Mouse (Mus musculus): Measurements from ENCODE around the gene Itpr2. TPM values are rescaled to one million over a fixed set of nuclear protein-coding genes. Genes with fewer than 3 reads are reported as not detected.

Itpr2 gene
- total RNA-seq, 2 experiments from 2014 or later: 8.6 to 10.1 TPM

Other genes with a start within 250 kb of the Itpr2 start
- 127 and 129 TPM in 2 replicates for gene Fgfr1op2, start 75.0 kb upstream of the Itpr2 start, total RNA-seq (2014; fragmentation: Nextera tagmentation)
- gene Fgfr1op2, start 75.0 kb upstream of the Itpr2 start, total RNA-seq (2017): 205 and 208 TPM in 2 replicates
- 119 and 125 TPM in 2 replicates for gene Ints13, start 75.6 kb upstream of the Itpr2 start, total RNA-seq (2014; fragmentation: Nextera tagmentation)
- 173 and 221 TPM in 2 replicates for gene Ints13, start 75.6 kb upstream of the Itpr2 start, total RNA-seq (2017)
- gene Med21, start 140.3 kb upstream of the Itpr2 start, total RNA-seq (2014; fragmentation: Nextera tagmentation): 70.8 and 85.1 TPM in 2 replicates
- gene Med21, start 140.3 kb upstream of the Itpr2 start, total RNA-seq (2017): 83.8 and 89.7 TPM in 2 replicates
- gene Tm7sf3, start 140.6 kb upstream of the Itpr2 start, total RNA-seq (2014; fragmentation: Nextera tagmentation): 47.6 and 57.4 TPM in 2 replicates
- gene Tm7sf3, start 140.6 kb upstream of the Itpr2 start, total RNA-seq (2017): 60.9 and 68.3 TPM in 2 replicates
- 2.7 and 4.5 TPM in 2 replicates for gene Stk38l, start 222.8 kb upstream of the Itpr2 start, total RNA-seq (2014; fragmentation: Nextera tagmentation)
- 3.4 and 6.6 TPM in 2 replicates for gene Stk38l, start 222.8 kb upstream of the Itpr2 start, total RNA-seq (2017)